Mouse (Mus musculus) layer of hippocampus, adult 18-20 months (tissue): ENCODE results near the gene Iltifb. TPM values are rescaled to one million over a fixed set of nuclear protein-coding genes. Genes with fewer than 3 reads are reported as not detected.
A peak's percentile ranks its signal among the peaks of the same experiment; 100 is the strongest.
"Not testable (repeated sequence)": the region's sequence is repeated elsewhere in the genome, so short reads cannot be mapped to it uniquely, and the experiment has no call there.

Source experiments
- DNase-seq, 2 experiments: peaks; one replicate each; pipeline ENCODE4 v3.0.0; 2022; ENCODE audit warnings: low spot score in 2 of 2
- long read RNA-seq: library from polyadenylated mRNA; stranded (forward); transcript quantifications from one replicate; pipeline ENCODE4 v2.0.0, GENCODE M21; 2021
- total RNA-seq, 2 experiments: library from RNA; stranded (reverse); gene quantifications; 2 replicates each; pipeline ENCODE4 v1.2.3; 2021

Gene Iltifb
- total RNA-seq, result not detected
- long read RNA-seq, result 0 reads

DNA sequence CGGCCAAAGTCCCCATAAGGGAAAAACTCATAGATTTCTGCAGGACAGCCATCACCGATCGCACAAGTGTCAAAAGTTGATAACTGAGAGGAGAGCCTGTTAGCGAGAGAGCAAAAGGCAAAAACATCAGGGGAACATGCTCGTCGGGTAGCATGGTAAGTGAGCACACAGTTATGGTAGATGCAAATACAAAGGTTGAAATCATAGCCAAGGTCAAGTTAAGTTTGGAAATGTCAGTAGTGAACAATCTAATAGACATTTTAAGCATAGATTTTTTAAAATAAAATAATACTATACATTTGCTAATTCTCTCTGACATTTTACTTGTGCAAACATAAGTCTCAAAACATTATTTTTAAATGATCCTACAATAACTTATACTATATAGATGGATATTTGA, at the start of gene Iltifb:
Gene Iltifb, minus strand, starts transcription at position 101 of the 400 bp plus-strand sequence.
- DNase-seq, result no peak

DNA sequence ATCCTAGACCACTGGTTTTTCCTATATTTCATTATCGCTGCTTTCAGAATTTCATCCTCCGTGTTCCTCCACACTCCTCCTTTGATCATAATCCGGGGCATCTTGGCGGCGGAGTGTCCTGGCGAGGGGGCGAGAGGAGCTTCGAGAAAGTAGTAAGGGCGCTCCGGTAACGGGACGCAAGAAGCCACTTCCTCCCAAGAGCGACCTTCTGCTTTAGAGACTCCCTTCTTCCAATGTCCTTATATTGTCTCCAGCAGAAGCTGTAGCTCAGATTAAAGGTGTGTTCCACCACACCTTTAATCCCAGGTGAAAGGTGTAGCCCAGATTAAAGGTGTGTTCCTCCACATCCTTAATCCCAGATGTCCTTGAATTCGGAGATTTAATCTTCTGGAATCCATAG, 48.3 kb upstream of the Iltifb start, which contains the start of gene Gm9046:
Gene Gm9046, minus strand, starts transcription at position 101 of the 400 bp plus-strand sequence.
- not testable (repeated sequence) for DNase-seq

DNA sequence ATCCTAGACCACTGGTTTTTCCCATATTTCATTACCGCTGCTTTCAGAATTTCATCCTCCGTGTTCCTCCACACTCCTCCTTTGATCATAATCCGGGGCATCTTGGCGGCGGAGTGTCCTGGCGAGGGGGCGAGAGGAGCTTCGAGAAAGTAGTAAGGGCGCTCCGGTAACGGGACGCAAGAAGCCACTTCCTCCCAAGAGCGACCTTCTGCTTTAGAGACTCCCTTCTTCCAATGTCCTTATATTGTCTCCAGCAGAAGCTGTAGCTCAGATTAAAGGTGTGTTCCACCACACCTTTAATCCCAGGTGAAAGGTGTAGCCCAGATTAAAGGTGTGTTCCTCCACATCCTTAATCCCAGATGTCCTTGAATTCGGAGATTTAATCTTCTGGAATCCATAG, 42.9 kb upstream of the Iltifb start, which contains the start of gene Gm9045:
Gene Gm9045, minus strand, starts transcription at position 101 of the 400 bp plus-strand sequence.
- not testable (repeated sequence) for DNase-seq

DNA sequence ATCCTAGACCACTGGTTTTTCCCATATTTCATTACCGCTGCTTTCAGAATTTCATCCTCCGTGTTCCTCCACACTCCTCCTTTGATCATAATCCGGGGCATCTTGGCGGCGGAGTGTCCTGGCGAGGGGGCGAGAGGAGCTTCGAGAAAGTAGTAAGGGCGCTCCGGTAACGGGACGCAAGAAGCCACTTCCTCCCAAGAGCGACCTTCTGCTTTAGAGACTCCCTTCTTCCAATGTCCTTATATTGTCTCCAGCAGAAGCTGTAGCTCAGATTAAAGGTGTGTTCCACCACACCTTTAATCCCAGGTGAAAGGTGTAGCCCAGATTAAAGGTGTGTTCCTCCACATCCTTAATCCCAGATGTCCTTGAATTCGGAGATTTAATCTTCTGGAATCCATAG, 37.5 kb upstream of the Iltifb start, which contains the start of gene Gm9044:
Gene Gm9044, minus strand, starts transcription at position 101 of the 400 bp plus-strand sequence.
- DNase-seq, result not testable (repeated sequence)

DNA sequence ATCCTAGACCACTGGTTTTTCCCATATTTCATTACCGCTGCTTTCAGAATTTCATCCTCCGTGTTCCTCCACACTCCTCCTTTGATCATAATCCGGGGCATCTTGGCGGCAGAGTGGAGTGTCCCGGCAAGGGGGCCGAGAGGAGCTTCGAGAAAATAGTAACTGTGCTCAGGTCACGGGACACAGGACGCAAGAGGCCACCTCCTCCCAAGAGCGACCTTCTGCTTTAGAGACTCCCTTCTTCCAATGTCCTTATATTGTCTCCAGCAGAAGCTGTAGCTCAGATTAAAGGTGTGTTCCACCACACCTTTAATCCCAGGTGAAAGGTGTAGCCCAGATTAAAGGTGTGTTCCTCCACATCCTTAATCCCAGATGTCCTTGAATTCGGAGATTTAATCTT, 32.0 kb upstream of the Iltifb start, which contains the start of gene Gm9040:
Gene Gm9040, minus strand, starts transcription at position 101 of the 400 bp plus-strand sequence.
- DNase-seq, result not testable (repeated sequence)

DNA sequence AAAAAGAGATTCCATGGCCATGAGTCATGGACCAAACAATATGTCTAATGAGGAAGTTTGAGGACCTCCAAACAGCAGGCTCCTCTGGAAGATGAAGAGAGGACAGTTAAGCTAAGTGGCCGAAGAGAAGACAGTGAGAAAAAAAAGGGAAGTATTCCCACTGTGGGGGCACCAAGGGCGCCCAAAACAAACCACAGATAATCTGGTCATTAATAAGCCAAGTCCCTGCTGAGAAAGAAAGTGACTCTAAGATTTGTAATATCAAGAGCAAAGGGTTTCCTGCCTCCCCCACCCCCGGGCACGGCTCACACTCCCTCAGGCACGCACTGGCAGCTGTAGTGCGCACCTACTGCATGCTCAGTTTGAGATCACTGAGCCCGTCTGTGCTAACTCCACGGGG, 24.2 kb upstream of the Iltifb start:
- no peak for DNase-seq

DNA sequence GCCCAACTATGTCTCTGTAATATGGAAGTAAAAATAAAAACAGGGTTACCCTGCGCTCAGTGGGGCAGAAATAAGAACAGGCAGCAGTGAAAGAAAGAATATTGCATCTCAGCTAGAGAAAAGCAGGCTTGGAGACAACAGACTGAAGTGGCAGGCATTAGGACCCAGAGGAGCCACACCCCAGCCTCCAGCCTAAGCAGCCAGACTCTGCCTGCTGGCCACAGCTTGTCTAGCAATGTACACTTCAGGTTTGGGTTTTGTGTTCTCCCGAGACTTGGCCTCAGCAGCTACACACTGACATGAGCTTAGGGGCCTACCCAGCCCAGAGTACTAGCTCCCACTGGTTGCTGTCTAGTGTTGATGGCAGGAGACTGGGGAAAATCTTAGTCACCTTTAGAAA, 7.3 kb upstream of the Iltifb start:
- not testable (repeated sequence) for DNase-seq

DNA sequence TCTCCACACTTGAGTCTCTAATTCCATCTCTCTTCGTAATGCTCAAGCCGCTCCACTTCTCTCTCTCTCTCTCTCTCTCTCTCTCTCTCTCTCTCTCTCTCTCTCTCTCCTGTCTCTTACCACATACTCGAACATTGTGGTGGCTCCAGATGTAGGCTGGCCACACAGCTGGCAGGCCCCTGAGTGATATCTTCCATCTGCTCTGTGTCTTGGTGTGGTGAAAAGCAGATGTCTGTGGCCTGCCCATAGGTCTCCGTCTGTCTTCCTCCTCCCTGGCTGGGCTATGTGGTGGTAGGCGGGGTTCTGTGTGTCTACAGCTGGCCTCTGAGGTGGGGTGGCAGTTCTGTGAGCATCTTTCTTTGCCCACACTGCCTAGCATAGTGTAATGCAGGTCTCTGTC, 11.8 kb downstream of the Iltifb start:
- not testable (repeated sequence) for DNase-seq

DNA sequence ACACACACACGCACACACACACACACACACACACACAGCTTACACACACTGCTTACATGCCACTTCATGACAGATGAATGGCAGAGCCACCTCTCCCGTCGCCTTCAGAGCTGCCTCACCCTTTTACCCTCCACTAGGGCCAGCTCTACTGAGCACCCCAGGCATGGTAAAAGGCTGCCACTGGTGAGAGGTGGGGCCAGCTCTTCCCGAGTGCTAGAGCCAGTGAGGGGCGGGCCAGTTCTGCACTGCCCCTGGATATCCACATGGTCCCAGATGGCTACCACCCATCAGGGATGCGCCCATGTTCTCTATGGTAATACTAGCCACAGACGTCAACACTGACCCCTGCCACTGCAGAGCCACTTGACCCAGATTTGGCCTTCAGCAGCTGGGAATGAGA, 12.3 kb downstream of the Iltifb start:
- DNase-seq, result not testable (repeated sequence)

DNA sequence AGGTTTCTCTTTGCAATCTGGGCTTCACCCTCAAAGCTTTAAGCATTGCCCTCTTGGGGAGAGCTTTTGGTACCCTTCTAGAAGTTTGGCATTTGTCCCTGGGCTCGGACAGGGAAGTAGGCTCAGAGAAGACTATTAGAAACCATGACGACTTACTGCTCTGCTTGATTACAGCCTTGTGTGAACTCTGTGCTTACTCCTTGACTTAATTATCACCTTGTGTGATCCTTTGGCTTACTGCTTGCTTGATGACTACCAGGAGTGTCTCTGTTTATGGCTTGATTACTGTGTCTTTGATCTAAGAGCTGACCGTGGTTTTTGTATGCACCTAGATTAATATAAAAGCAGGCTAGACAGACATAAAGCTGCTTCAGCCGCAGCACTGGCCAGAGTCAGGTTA, 16.8 kb downstream of the Iltifb start:
- DNase-seq, result not testable (repeated sequence)

DNA sequence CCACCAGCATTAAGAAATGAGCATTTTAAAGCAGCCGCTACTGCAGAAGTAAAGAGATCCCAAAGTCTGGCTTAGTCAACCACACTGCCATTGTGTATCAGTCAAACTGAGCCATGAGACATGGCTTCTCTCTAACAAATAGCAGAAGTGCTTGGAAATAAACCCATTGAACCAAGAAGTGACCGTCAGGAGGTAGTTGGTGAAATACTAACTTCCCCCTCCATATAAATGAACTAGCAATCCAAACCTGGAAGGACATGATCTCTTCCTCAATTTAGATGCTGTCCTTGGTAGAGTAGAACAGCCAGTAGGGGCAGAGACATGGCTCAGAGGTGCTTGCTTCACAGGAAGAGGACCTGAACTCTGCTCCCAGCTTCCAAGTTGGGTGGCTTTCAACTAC, 23.4 kb downstream of the Iltifb start:
- not testable (repeated sequence) for DNase-seq

DNA sequence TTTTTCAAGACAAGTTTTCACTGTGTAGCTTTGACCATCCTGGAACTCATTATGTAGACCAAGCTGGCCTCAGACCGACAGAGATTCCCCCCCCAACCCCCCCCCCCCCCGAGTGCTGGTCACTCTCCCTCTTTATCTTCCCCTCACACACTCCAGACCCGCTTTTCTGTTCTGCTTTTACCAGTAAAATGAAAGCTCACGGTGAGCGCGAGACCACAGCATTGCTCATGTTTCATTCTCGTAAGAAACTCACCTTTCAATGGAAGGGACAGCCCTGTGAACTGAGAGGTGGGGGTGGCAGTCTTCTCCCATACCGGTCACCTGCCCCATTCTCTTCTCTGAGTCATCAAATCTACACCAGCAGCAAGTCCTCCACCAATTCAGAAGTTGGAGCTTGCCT, 26.0 kb downstream of the Iltifb start:
- DNase-seq, result not testable (repeated sequence)

DNA sequence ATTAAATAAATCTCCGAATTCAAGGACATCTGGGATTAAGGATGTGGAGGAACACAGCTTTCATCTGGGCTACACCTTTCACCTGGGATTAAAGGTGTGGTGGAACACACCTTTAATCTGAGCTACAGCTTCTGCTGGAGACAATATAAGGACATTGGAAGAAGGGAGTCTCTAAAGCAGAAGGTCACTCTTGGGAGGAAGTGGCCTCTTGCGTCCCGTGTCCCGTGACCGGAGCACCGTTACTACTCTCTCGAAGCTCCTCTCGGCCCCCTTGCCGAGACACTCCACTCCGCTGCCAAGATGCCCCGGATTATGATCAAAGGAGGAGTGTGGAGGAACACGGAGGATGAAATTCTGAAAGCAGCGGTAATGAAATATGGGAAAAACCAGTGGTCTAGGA, 36.5 kb downstream of the Iltifb start, which contains the start of gene Gm32802:
Gene Gm32802, plus strand, starts transcription at position 301 of the 400 bp plus-strand sequence.
- not testable (repeated sequence) for DNase-seq

DNA sequence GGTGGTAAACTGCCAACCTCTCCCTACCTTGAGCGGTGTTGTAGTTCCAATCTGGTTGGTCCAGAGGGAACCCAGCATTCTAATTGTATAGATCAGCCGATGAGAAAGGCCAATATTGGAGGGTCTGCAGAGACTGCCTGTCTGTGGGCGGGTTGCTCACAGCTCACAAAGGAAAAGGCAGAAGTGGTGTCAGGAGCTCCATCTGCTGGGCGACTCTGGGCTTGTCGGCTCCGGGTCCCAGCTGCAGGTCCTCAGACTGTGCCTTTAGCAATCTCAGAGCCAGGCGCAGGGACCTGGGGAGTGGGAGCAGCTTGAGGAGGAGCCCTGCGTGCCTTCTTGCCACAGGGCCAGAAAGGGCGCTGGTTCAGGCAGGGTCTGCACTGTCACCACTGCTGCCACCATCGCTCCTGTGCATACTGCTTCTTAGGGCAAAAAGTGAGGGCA, 44.0 kb downstream of the Iltifb start:
- peak; percentile 37 to 51 for DNase-seq

DNA sequence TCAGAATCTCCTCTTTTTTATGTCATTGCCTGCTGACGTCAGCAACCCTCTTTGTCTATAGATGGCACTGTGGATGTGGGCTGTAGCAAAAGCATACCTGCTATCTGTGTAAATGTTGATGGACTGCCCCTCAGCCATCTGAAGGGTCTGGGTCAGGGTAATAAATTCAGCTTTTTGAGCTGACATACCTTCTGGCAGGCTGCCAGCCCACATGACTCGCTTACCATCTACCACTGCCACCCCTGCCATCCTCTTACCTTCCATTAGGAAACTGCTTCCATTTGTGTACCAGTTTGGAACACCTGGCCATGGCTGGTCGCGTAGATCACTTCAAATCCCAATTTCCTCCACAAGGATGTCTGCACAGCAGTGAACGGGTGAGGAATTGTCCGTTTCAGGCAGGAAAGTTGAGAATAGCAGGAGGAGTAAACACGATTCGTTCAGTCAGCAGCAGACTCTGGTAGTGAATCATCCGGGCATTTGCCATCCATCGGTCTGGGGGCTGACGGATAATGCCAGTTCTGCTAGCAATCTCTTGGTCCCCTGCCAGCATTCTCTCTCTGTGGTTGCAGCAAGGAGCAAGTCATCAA, 45.7 kb downstream of the Iltifb start:
- peak; percentile 18 to 54 for DNase-seq

DNA sequence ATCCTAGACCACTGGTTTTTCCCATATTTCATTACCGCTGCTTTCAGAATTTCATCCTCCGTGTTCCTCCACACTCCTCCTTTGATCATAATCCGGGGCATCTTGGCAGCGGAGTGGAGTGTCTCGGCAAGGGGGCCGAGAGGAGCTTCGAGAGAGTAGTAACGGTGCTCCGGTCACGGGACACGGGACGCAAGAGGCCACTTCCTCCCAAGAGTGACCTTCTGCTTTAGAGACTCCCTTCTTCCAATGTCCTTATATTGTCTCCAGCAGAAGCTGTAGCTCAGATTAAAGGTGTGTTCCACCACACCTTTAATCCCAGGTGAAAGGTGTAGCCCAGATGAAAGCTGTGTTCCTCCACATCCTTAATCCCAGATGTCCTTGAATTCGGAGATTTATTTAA, 54.2 kb downstream of the Iltifb start, which contains the start of gene Gm32717:
Gene Gm32717, minus strand, starts transcription at position 101 of the 400 bp plus-strand sequence.
- DNase-seq, result not testable (repeated sequence)

Other genes with a start within 250 kb of the Iltifb start
- gene Mdm1, start 153.2 kb downstream of the Iltifb start, total RNA-seq, result 1 to 10 TPM; 7.3 to 7.7 TPM
- not detected for gene Il22, start 90.1 kb downstream of the Iltifb start, total RNA-seq
- under 1 TPM; 0.74 to 0.97 TPM for gene Gm32717, start 54.3 kb downstream of the Iltifb start, total RNA-seq
- gene Gm32802, start 36.4 kb downstream of the Iltifb start, total RNA-seq, result under 1 TPM; 0.74 to 0.97 TPM
- gene Gm9040, start 31.9 kb upstream of the Iltifb start, total RNA-seq, result not detected
- not detected for gene Gm9044, start 37.4 kb upstream of the Iltifb start, total RNA-seq
- under 1 TPM in 1 of 2 experiments, not detected in 1; 0.12 TPM for gene Gm9045, start 42.8 kb upstream of the Iltifb start, total RNA-seq
- gene Gm9046, start 48.2 kb upstream of the Iltifb start, total RNA-seq, result not detected
- not detected for gene Gm9048, start 53.6 kb upstream of the Iltifb start, total RNA-seq
- under 1 TPM in 1 of 2 experiments, not detected in 1; 0.12 TPM for gene Gm9049, start 59.1 kb upstream of the Iltifb start, total RNA-seq
- gene Ifng, start 146.0 kb upstream of the Iltifb start, total RNA-seq, result not detected